Mouse (Mus musculus) left cerebral cortex, postnatal 10 days (tissue): ENCODE measurements around the gene Ifitm7. TPM values are rescaled to one million over a fixed set of nuclear protein-coding genes. Genes with fewer than 3 reads are reported as not detected.

Source experiments
- total RNA-seq, 2 experiments: library from RNA; stranded (reverse); gene quantifications; 2 replicates each; pipeline ENCODE4 v1.2.3; 2021

Ifitm7 gene
- total RNA-seq, 2 experiments from 2014 or later = 0.75 to 2.5 TPM

Other genes starting within 250 kb of the Ifitm7 start
- 10 to 100 TPM; 44.8 to 47.0 TPM for gene Rrn3, start 206.2 kb downstream of the Ifitm7 start, total RNA-seq
- gene Ntan1, start 168.0 kb downstream of the Ifitm7 start, total RNA-seq = 100 to 1,000 TPM in 1 of 2 experiments, 10 to 100 TPM in 1; 97.1 to 104 TPM
- gene Pdxdc1, start 83.8 kb downstream of the Ifitm7 start, total RNA-seq = 10 to 100 TPM; 73.0 to 73.4 TPM
- 10 to 100 TPM; 71.9 to 75.9 TPM for gene Mpv17l, start 83.7 kb downstream of the Ifitm7 start, total RNA-seq
- 100 to 1,000 TPM; 292 to 312 TPM for gene 2900011O08Rik, start 284 bp downstream of the Ifitm7 start, total RNA-seq
- gene Nde1, start 176.4 kb upstream of the Ifitm7 start, total RNA-seq = 10 to 100 TPM; 13.2 to 17.0 TPM
- gene Marf1, start 176.5 kb upstream of the Ifitm7 start, total RNA-seq = 10 to 100 TPM; 44.1 to 44.2 TPM